Mouse (Mus musculus): ENCODE measurements around the gene Tmbim6. TPM values are rescaled to one million over a fixed set of nuclear protein-coding genes. Genes with fewer than 3 reads are reported as not detected.

The Tmbim6 gene
- polyA plus RNA-seq, 1 experiment from 2014 or later: 289 TPM

DNA sequence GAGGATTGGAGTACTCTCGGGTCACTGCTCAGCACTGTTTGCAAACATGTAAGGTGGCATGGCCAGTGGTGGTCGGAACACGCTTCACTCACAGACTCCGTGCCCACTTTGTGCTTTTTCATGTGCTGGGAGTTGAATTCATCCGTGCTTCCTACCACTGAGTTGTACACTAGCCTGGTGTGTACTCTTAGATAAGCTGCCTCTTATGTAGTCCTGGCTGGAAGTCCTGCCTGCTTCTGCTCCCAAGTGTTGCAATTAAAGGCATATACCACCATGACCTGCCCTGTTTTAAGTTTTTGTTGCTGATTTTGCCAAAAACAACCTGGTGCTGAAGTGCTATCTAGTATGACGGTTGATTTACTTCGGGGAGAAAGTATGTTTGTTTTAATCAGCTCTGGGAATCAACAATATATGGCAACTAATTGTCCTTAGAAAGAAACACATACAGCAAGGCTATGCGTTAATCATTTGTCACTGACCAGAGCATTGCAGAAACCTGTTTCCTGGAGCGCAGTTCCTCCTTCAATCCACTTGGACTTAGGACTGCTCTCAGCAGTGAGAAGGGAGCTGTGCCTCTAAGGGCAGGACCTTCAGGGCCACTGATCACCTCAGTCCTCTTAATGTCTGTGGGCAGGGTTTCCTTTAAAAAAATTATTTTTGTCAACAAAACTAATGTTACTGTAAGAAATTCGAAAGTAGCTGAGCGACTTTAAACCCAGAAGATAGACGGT is 10.6 kb downstream of the Tmbim6 start:
- Histone ChIP-seq H3K4me1 (peaks cover 17% of the 10 kb centered on the region), H3K4me3 (replicated peaks) (no peak overlapping the region), H3K4me2 (no peak overlapping the region), H3K9me3 (replicated peaks) (no peaks in the 10 kb centered on the region), H3K27me3 (replicated peaks) (no peaks in the 10 kb centered on the region), H3K9ac (replicated peaks) (no peak overlapping the region), H3K27ac (replicated peaks) (no peak overlapping the region), H3K36me3 (peaks cover 57% of the 10 kb centered on the region)
- no peak for ATAC-seq (ENCODE audit: low FRiP score)
- 96% methylated on average over 12 of the region's 12 CpGs for WGBS

DNA sequence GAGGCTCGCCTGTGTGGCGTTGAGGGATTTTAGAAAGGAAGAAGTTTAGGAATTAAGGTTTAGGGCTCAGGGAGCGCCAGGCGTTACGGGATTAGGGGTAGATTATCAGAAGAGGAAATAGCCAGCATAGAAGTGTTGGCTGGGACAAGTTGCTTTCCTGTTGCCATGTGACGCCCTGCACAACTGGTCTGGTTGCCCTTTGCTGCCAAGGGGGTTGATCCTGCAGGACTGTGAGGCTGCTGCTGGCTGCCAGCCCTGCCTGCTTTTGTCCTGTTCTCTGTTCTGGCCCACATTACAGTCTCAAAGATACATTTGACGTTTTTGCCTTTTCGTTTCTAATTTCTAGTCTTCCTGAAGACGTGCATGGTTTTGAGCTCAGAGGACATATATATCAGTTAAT is 12.5 kb downstream of the Tmbim6 start:
- H3K36me3 ChIP-seq: peaks cover 75% of the 10 kb centered on the region
- H3K27ac ChIP-seq (replicated peaks): no peak overlapping the region; the same call in 1 of the 2 replicates
- ATAC-seq (ENCODE audit: low FRiP score): no peak
- H3K4me2 ChIP-seq: no peak overlapping the region
- H3K4me3 ChIP-seq (replicated peaks): no peak overlapping the region
- no peaks in the 10 kb centered on the region for H3K27me3 ChIP-seq (replicated peaks)
- H3K9ac ChIP-seq (replicated peaks): no peak overlapping the region
- 0 out of 2 replicates have a peak, but pooled peaks cover 3% of the 10 kb centered on the region for H3K4me1 ChIP-seq
- 89% methylated on average over 9 of the region's 9 CpGs for whole genome bisulfite sequencing
- H3K9me3 ChIP-seq (replicated peaks): no peaks in the 10 kb centered on the region

DNA sequence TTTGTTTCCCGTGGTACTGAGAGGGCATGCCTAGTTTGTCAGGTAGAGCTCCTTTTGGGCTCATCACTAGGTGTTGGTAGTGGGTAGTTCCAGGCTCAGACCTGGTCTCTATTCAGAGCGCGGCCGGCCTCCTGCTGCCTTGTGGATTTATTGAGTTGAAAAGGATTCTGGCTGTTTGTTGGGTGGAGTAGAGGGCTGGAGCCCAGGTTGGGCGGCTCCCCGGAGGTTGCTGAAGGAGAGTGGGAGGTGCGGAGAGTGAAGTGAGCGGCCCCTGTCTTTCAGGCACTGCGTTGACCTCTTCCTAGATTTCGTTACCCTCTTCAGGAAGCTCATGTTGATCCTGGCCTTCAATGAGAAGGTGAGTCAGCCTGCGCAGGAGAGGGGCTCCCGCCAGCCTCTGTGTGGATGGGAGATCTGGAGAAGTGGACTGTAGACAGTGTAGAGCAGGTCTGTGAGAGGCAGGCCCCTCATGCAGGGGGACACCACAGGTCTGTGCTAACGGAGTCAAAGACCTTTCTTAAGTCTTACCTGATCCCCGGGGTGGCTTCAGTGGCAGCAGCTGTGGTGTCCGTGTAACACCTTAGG is 14.4 kb downstream of the Tmbim6 start:
- no peak for ATAC-seq (ENCODE audit: low FRiP score)
- Histone ChIP-seq H3K4me1 (no peaks in the 10 kb centered on the region), H3K9ac (replicated peaks) (no peak overlapping the region), H3K4me2 (no peak overlapping the region), H3K27ac (replicated peaks) (no peak overlapping the region), H3K4me3 (replicated peaks) (no peak overlapping the region), H3K9me3 (replicated peaks) (no peaks in the 10 kb centered on the region), H3K27me3 (replicated peaks) (no peaks in the 10 kb centered on the region), H3K36me3 (peaks cover 78% of the 10 kb centered on the region)
- WGBS: 91% methylated on average over 15 of the region's 15 CpGs

- 92% methylated on average over 9 of the region's 9 CpGs for WGBS
- Histone ChIP-seq H3K4me2 (no peak overlapping the region), H3K9me3 (replicated peaks) (no peaks in the 10 kb centered on the region), H3K27ac (replicated peaks) (no peak overlapping the region), H3K4me1 (no peaks in the 10 kb centered on the region), H3K4me3 (replicated peaks) (no peak overlapping the region), H3K27me3 (replicated peaks) (no peaks in the 10 kb centered on the region), H3K9ac (replicated peaks) (no peak overlapping the region), H3K36me3 (peaks cover 64% of the 10 kb centered on the region)
- no peak for ATAC-seq (ENCODE audit: low FRiP score)
These were observed 16.2 kb downstream of the Tmbim6 start for GRCm38 (mm10) chr15:99408845-99409244.

- Histone ChIP-seq H3K4me1 (0 out of 2 replicates have a peak, but pooled peaks cover 5% of the 10 kb centered on the region), H3K4me2 (no peak overlapping the region), H3K9ac (replicated peaks) (no peak overlapping the region), H3K27me3 (replicated peaks) (no peaks in the 10 kb centered on the region), H3K36me3 (peaks cover 37% of the 10 kb centered on the region), H3K27ac (replicated peaks) (no peak overlapping the region), H3K4me3 (replicated peaks) (no peak overlapping the region), H3K9me3 (replicated peaks) (no peaks in the 10 kb centered on the region)
- 64% methylated on average over 14 of the region's 14 CpGs for WGBS
- ATAC-seq (ENCODE audit: low FRiP score): no peak
These were observed 19.1 kb downstream of the Tmbim6 start for GRCm38 (mm10) chr15:99411747-99412146.

GRCm38 (mm10) chr15:99415793-99416192 is 23.1 kb downstream of the Tmbim6 start:
- ATAC-seq (ENCODE audit: low FRiP score): no peak
- WGBS: 27% methylated on average over 2 of the region's 2 CpGs
- peaks cover 10% of the 10 kb centered on the region for H3K4me1 ChIP-seq
- no peaks in the 10 kb centered on the region for H3K36me3 ChIP-seq
- no peak overlapping the region for H3K4me3 ChIP-seq (replicated peaks)
- H3K27ac ChIP-seq (replicated peaks): no peak overlapping the region
- no peaks in the 10 kb centered on the region for H3K27me3 ChIP-seq (replicated peaks)
- no peak overlapping the region for H3K9ac ChIP-seq (replicated peaks)
- H3K9me3 ChIP-seq (replicated peaks): no peaks in the 10 kb centered on the region
- H3K4me2 ChIP-seq: no peak overlapping the region

DNA sequence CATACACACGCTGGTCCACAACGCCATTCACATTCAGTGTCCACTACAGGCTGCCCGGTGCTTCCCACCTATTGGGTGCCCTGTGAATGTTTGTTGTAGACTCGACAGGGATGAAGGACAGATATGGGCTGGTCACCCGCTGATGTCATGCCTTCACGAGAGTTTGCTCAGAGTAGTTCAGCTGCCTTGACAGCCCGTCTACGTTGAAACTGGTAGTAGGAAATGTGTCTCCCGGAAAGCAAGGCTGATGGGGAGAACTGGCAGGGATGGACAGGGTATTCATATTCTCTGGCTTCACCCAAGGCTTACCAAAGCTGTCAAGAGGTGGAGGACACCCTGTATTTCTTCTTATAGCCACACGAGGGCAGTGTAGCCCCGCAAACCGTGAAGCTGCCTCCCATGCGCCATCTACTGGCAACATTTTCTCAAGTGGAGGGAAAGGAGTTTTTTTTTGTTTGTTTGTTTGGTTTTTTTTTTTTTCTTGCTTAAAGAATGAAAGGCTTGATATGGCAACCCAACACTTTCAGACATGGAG is 23.7 kb downstream of the Tmbim6 start:
- ATAC-seq (ENCODE audit: low FRiP score): no peak

DNA sequence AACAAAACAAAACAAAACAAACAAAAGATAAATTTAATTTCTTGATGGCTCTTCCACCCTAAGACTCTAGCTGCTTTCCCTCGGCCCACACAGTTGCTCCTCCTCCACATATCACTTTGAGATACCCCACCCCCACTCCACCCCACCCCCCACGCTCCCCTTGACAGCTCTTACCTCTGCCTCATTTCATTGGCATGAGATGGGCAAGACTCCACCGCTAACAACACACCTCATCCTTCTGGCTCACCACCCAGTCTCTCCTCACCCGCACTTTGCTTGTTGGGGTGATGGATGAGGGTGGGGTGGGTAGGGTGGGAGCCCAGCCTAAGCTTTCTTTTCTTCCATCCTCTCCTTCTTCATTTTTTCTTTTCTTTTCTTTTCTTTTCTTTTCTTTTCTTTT is 24.3 kb downstream of the Tmbim6 start:
- Histone ChIP-seq H3K9me3 (replicated peaks) (no peaks in the 10 kb centered on the region), H3K27ac (replicated peaks) (no peak overlapping the region), H3K9ac (replicated peaks) (0 out of 2 replicates have a peak overlapping the region, but pooled peaks have one; percentile 10), H3K4me1 (peaks cover 16% of the 10 kb centered on the region), H3K4me3 (replicated peaks) (no peak overlapping the region), H3K36me3 (peaks cover 4% of the 10 kb centered on the region; the same call in 1 of the 2 replicates), H3K4me2 (no peak overlapping the region), H3K27me3 (replicated peaks) (no peaks in the 10 kb centered on the region)
- WGBS: 37% methylated on average over 4 of the region's 4 CpGs
- ATAC-seq (ENCODE audit: low FRiP score): no peak

More for the DNA sequence above, 23.7 kb downstream of the Tmbim6 start:
- Histone ChIP-seq H3K4me3 (replicated peaks) (no peak overlapping the region), H3K4me1 (peaks cover 16% of the 10 kb centered on the region), H3K4me2 (0 out of 2 replicates have a peak overlapping the region, but pooled peaks have one; percentile 17), H3K27ac (replicated peaks) (no peak overlapping the region), H3K9ac (replicated peaks) (0 out of 2 replicates have a peak overlapping the region, but pooled peaks have one; percentile 10), H3K27me3 (replicated peaks) (no peaks in the 10 kb centered on the region), H3K9me3 (replicated peaks) (no peaks in the 10 kb centered on the region), H3K36me3 (no peaks in the 10 kb centered on the region)
- 24% methylated on average over 13 of the region's 13 CpGs for WGBS

DNA sequence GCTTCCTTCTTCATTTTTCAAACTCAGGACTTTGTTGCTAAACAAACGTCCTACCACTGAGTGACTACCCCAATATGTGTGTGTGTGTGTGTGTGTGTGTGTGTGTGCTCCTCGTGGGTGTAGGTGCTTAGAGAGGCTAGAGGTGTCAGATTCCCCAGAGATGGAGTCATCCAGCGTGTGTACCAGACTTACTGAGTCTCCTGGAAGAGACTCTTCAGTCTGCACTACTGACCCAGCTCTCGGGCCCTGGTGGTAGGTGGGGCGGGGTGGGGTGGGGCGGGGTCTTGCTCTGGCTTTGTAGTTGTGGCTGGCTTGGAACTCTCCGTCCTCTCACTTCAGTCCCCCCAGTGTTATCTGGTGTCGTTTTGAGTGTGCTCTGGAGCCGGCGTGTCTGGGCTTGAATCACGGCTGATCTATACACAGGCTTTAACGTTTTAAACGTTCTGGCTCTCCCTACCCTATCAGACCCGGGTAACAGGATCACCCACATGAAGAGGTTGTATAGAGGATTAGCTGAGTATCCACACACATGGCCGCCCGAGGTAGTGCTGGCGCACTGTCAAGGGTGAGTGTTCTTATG is 25.1 kb downstream of the Tmbim6 start:
- no peak overlapping the region for H3K9ac ChIP-seq (replicated peaks)

GRCm38 (mm10) chr15:99420101-99420500 is 27.4 kb downstream of the Tmbim6 start:
- H3K4me3 ChIP-seq (replicated peaks): no peak overlapping the region
- peaks cover 16% of the 10 kb centered on the region for H3K4me1 ChIP-seq
- 29% methylated on average over 5 of the region's 5 CpGs for WGBS
- peaks cover 22% of the 10 kb centered on the region for H3K36me3 ChIP-seq
- peak overlapping the region; percentile 60 for H3K27ac ChIP-seq (replicated peaks)
- peak overlapping the region; percentile 46 for H3K4me2 ChIP-seq
- H3K9me3 ChIP-seq (replicated peaks): no peaks in the 10 kb centered on the region
- H3K9ac ChIP-seq (replicated peaks): no peak overlapping the region
- no peak for ATAC-seq (ENCODE audit: low FRiP score)
- no peaks in the 10 kb centered on the region for H3K27me3 ChIP-seq (replicated peaks)

More for the DNA sequence above, 25.1 kb downstream of the Tmbim6 start:
- H3K27ac ChIP-seq (replicated peaks): no peak overlapping the region
- peaks cover 9% of the 10 kb centered on the region; the same call in 1 of the 2 replicates for H3K36me3 ChIP-seq
- peaks cover 16% of the 10 kb centered on the region for H3K4me1 ChIP-seq
- no peaks in the 10 kb centered on the region for H3K27me3 ChIP-seq (replicated peaks)
- WGBS: 48% methylated on average over 17 of the region's 17 CpGs
- no peak for ATAC-seq (ENCODE audit: low FRiP score)
- no peak overlapping the region for H3K4me3 ChIP-seq (replicated peaks)
- no peak overlapping the region for H3K4me2 ChIP-seq
- no peaks in the 10 kb centered on the region for H3K9me3 ChIP-seq (replicated peaks)

GRCm38 (mm10) chr15:99420521-99421014 is 27.9 kb downstream of the Tmbim6 start:
- 4% methylated on average over 12 of the region's 12 CpGs for WGBS
- H3K9me3 ChIP-seq (replicated peaks): no peaks in the 10 kb centered on the region
- ATAC-seq (ENCODE audit: low FRiP score): peak; percentile 34; the same call in 1 of the 2 replicates
- H3K9ac ChIP-seq (replicated peaks): no peak overlapping the region
- no peaks in the 10 kb centered on the region for H3K27me3 ChIP-seq (replicated peaks)
- H3K4me2 ChIP-seq: peak overlapping the region; percentile 46
- peak overlapping the region; percentile 60 for H3K27ac ChIP-seq (replicated peaks)
- peaks cover 25% of the 10 kb centered on the region for H3K36me3 ChIP-seq
- no peak overlapping the region for H3K4me3 ChIP-seq (replicated peaks)
- peaks cover 16% of the 10 kb centered on the region for H3K4me1 ChIP-seq

Measured in neural tube, embryonic 15.5 days (tissue).